Mouse (Mus musculus) cerebellum, adult 9-10 months (tissue): ENCODE measurements around the gene Fam20a.

Source experiments
- DNase-seq: peaks from one replicate; pipeline ENCODE4 v3.0.0; 2022

Fam20a gene

DNA sequence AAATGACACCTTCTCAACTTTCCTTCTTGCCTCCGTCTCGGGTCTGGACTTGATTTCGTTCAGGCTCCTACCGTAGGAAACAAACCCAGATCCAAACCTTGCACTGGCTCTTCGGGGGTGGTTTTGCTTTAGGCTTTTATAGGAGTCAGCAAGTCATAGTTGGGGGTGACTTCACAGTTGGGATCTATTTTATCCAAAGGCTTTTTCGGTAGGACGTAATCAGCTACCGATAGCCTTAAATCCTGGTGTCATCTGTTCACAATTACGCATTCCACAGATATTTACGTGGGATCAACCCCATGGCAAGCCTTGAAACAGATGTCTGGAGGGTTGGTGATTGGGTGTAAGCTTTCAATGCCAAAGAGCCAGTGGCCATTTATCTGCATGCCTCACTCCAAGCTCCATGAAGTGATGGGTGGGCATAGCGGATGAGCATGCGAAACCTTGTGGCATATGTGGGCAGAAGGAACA lies 6.7 kb downstream of the Fam20a start:
- no peak for DNase-seq

DNA sequence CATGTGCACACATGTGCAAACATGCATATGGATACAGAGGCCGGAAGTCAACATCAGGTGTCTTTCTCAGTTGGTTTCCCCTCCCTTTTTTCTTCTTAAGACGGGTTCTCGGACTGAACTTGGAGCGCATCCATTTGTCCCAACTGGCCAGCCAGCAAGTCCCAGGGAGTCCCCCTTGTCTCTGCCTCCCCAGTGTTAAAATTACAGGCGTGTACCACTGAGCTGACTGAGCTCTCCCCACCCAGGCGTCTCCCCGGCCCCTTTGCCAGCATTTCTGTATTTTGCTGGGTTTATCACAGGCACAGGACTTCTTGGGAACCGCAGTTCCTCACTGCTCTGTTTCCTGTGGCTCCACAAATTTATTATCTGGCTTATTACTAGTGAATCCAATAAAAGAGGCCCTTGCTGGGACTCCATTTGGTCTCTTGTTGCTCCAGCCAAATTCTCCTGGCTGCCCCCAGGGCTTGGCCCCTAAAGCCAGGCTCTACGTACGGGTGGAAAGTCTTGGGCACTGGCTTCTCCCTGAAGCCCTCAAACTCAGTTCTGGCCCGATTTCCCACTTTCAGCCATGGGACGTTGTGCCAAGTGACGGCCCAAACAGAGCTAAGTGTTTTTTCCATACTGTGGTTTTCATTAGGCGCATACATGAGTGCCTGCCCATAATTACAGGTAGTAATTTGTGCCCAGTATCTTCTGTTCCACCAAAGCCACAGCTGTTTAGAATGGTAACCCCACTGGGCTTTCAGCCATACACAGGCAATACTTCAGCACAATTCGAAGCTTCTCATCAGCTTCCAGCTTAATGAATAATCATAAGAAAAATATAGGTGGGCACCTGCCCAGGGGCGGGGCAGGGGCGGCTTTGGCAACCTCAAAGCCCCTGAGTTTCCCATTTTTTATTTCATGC lies 7.5 kb downstream of the Fam20a start:
- no peak for DNase-seq

DNA sequence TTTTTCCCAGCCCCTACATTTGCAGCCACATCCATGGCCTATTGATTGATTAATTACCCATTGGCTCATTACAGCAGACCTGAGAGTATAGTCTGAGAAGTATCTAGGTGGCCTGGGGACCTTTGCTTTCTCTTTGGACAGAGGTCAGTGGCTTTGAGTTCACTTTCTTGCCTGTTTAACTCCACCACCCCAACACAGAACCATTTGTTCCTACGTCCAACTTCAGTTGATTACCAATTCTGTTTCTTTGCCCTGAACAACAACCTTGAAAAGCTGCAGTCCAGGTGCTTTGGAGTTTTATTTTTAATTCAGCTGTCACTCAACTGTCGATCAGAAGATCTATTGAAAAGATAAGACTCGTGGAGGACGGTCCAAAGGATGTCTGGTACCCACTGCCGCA lies 12.6 kb downstream of the Fam20a start:
- DNase-seq, result no peak

DNA sequence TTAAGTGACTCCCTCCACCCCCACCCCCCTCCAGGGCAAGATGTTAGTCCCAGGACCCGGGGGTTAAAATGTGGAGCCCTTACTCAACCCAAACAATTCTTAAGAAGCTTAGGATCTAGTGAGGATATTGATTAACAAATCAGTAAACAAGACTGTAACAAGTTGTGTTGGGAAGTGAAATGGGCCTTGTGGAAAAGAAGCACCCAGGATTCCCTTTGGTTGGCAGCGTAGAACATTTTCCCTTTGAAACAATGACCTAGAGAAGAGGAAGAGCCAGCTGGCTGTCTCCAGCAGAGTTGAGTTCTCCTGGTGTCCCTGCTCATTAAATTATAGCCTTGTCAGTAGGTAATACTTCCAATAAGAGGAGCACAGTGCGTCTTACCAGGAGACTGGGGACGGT lies 13.3 kb downstream of the Fam20a start:
- no peak for DNase-seq

DNA sequence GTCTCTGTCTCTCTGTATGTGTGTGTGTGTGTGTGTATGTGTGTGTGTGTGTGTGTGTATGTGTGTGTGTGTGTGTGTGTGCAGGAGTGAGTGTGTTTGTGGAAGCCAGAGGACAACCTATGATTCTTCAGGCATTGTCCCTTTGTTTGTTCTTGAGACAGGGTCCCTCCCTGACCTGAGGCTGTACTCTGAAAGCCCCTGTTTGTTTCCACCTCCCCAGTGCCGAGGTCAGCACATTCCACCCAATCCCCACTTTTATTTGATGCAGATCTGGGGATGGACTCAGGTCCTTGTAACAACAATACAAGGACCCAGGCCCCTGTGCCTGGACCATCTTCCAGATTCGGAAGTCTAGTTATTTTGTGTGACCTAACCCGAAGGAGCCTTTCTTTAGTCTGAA lies 14.6 kb downstream of the Fam20a start:
- no peak for DNase-seq

DNA sequence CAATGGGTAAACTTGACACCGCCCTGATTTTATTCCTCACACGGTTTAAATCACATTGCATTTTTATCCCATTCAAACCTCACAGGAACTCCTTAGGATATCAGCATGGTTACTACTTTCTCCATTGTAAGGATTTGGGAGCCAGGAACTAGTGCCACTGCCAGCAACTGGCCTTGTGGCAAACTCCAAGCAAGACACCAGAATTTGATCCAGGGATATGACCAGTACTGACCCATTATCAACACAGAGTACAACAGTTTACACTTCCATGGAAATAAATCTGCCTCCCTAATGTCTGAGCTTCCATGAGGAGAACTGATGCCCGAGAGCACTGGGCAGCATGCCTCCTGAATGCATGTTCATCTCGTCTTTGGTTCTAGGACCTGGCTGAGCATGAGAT lies 15.5 kb downstream of the Fam20a start:
- no peak for DNase-seq

DNA sequence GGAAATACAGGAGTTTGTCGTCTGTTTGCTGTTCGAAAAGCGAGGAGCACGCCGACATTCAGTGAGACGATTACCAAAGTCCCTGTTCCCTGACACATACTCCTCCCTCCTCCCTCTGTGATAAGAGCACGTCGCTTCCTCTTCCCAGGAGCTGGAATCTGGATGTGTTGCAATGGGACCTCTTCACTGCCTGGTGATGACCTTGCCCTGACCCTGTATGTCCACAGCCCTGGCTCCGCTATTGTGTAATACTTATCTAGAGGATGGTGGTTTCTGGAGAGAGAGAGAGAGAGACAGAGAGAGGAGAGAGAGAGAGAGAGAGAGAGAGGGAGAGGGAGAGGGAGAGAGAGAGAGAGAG lies 16.0 kb downstream of the Fam20a start:
- no peak for DNase-seq

DNA sequence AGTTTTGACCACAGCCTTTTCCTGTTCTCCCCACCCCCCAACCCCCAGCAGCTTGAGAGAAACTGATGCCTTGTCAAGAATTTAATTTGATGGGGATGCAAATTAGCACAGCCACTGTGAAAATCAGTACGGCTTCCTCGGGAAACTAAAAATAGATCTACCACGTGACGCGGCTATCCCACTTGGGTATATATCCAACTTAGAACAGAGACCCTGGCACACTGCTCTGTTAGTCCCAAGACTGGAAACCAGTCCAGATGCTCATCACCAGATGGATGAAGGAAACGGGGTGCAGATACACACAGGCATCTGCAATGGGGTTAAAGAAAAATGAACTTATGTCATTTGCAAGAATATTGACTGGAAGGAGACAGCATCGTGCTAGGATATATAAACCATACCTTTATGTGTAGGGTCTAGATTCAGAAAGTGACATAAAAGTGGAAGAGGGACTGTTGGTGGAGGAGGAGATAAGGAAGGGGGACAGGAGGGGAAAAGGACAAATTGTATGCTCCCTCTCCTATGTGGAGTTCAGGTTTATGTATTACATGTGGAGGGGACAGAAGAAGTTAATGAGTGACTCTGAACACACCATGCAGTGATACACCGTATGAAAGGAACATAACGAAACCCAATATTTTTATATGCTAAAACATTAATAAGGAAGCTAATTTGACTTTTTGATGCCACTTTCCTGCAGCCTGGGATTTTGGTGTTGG lies 16.6 kb downstream of the Fam20a start:
- DNase-seq, result no peak

DNA sequence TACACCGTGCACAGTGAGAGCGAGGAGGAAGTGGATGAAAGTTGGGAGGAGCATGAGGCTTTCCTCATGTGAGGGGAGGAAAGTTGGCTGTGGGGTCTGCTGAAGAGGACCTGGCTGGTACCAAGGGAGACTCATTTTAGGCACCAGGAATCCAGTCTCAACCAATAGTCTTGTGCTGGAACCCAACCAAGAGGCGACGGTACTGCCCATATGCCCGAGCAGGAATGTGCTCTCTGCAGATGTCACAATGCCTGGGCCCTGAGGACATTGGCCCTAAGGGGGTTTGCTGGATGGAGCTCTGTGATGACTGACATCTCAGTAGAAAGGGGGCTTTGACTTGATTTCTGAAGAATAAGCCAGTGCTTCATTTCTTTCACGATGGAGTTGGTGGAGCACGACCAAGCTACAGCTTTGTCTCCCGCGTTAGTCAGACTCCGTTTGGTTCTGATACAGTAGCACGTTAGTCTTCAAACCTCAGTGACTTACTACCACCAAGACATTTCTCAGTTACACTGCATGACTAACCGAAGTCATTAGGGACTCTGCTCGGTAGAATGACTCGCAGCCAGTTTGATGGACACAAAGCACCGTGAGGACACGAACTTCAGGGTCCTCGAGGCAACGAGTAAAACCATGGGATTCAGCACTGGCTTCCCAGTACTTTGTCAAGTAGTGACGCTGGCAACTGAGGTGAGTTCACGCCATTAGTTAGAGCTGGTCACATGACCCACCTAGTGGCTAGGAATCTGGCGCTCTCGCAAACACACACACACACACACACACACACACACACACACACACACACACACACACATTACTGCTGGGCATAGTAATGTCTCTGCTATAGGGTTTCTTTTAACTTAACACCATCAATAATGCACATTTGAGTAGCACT lies 17.5 kb downstream of the Fam20a start:
- no peak for DNase-seq

DNA sequence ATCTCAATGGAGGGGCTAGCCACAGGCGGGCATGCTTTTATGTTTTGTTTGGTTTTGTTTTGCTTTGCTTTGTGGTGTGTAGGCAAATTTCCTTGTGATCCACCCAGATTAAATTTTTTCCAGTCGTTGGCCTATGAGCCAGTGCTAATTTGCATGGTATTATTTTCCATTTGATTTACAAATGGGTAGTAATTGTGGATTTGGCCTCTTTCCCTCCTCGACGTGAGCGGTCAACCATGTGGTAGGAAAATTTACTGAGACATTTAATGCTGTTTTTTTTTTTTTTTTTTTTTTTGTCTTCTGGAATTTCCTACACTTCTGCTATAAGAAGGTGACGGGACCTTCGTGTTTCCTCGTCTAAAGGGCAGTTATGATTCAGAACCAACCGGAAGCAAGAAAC lies 18.2 kb downstream of the Fam20a start:
- DNase-seq, result no peak

DNA sequence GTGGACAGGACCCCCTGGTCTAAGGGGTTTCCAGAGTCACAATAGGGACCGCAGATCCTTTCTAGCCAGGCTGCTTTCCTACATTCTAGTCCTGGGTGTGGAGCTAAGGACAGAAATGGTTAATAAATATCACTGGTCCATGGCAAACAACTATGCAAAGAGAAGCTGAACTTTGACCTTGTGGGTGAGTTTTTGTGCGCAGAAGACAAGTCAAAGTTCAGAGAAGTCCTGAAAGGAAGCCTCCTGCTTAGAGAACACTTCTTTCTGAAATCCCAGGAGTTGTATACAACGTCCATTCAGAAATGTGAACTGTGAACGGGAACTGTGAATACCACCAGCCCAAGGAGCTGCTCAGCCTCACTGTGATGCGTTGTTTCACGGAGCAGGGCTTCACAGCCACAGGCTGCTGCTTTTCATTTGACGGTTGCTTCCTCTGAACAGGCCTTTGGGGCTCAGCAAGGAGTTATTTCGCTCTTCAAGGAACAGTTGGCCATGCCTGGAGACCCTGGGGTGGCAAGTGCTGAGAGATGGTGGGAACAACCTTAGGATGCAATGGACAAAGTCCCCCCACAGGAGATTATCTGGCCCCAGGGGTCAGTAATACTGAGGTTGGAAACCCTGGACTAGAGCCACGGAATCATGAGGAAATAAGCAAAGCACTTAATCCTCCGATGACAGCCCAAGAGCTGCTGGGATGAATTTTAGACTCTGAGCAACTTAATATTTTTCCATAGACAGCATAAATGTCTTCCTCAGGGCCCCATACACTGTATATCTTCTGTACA lies 19.9 kb downstream of the Fam20a start:
- DNase-seq, result no peak

DNA sequence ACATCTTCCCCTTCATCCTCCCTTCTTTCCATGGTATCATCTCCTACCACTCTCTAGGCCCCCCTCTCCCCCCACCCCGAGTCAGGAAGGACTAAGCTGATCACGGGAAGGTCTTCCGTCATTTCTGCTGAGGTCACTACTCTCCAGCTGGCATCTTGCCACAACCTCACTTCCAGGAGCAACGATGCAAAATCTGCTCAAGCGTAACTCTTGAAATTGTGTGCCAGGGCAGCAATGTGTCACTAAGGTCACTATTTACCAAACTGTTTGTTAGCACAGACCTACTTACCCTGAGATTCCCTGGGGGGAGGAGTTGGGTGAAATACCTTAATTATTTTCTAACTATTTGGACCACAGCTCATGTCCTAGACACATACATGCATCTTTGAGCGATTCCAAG lies 21.3 kb downstream of the Fam20a start:
- DNase-seq, result no peak

DNA sequence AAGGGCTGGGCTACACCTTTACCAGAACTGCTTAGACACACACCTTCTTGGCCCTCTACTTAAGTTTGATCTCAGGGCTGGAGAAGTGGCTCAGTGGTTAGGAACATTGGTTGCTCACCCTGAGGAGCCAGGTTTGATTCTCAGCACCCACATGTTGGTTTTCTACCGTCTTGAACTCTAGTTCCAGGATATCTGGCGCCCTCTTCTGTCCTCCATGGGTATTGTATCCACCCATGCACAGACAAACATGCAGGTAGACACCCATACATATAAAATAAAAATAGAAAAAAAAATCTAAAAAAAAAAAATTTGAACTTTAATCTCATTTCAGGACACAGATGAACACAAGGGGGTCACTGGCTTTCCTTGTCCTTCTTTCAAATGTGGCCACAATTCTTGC lies 22.3 kb downstream of the Fam20a start:
- DNase-seq, result no peak

DNA sequence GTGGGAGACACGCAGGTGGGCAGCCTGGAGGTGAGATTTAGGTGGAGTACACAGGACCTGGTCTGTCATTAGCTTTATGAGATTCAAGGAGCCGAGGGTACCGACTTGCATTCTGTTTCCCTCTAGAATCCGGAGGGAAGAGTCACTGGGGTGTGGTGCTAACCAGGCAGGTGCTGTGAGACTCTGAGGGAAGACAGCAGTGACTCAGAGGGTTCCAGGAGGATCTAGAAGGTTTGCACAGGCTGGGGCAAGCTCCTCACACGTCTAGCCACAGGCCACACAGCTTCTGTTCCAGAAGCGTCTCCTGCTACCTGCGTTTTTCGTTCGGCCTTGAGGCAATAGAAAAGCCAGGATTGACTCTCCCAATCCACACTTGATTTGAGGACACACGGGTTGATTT lies 23.3 kb downstream of the Fam20a start:
- no peak for DNase-seq

DNA sequence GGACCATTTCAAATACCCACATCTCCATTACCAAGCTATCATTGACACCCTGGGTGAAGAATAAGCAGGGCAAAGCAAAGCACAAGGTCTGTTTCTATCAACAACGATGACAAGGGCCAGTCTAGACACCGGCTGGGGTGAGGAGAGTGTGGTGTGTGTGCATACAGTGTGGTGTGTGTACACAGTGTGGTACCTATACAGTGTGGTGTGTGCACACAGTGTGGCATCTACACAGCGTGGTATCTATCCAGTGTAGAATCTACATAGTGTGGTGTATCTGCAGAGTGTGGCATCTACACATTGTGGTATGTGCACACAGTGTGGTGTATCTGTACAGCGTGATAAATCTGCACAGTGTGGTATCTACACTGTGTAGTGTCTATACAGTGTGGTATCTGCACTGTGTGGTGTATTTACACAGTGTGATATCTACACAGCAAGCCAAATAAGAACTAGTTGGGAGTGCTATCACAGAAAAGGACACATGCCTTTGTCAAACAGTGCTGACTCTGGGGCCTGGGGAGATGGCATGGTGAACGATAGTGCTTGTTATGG lies 24.9 kb downstream of the Fam20a start:
- DNase-seq, result no peak

DNA sequence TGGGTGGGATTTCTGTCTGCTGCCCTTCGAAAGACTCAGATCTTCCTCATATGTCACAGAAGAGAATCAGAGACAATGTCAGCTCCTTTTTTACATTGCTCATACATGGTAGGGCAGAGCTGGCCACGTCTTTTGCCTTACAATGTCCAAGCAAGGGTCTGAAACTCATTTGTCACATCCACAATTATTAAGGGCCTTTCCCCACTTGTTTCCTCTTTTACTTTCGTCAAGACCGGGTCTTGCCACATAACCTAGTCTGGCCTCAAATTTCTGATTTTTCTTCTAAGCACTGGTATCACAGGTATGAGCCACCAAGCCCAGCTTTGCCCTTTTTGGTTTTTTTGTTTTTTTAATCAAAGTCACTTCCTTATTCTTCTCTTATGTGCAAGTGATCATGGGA lies 25.6 kb downstream of the Fam20a start:
- DNase-seq, result no peak

DNA sequence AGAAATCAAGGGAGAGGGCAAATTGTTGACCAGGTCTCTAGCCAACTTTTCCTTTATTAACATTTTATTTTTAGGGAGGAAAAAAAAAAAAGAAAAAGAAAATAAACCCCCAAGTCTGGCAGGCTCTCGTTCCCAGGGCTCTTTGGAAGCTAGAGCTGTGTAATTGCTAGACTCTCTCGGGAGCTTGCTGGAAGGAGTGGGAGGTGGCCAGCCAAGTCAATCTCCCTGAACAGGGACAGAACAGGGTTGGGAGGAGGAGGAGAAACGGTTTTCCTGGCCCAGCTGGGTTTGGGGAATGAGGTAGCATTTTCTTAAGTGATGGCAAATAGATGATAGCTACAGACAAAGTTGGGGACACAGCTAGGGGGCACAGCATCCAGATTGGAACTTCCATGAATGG lies 29.3 kb downstream of the Fam20a start:
- DNase-seq, result no peak

DNA sequence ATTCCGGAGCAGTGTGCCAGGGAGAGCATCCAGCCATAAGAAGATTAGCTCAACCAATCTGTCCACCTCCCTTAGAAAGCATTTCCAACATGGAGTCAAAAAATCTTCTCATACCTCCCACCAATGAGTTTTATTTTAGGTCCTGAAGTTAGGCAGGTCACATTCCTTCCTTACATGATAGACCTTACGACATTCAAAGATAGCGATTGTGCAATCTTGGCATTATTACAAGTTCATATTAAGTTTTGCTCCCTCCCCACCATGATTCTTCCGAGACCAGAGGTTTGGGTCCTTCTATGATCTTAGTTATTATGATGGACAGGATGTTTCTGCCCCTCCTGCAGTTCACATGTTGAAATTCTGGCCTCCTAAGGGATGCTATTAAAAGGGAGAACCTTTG lies 32.5 kb downstream of the Fam20a start:
- DNase-seq, result no peak

DNA sequence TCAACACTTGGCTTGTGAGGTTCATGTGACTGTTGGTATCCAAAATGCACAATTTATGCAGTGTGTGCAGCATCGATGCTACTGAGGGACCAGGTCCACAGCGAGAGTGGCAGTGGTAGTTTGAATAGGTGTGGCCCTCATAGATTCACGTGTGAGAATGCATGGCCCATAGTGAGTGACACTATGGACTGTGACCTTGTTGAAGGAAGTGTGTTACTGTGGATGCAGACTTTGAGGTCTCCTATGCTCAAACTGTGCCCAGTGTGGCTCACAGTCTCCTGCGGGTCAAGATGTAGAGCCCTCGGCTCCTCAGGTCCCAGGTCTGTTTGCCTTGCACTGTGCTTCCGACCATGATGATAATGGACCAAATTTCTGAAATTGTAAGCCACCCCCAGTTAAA lies 39.9 kb downstream of the Fam20a start:
- DNase-seq, result no peak

DNA sequence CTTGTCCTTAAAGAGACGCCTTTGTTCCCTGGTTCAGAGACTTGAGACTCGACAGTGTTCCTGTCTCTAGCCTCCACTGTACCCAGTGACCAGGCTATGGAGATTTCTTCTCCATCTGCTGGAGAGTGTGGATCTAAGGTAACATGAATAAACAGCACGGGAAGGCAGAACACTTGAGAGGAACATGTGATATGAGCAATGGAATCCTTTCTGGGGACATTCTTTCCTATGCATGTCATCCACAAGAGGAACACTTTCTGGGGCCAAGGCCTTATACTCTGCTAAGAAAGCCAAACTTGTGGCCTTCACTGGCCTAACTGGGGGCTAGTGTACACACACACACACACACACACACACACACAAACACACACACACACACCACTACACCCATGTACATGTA lies 40.5 kb downstream of the Fam20a start:
- no peak for DNase-seq

DNA sequence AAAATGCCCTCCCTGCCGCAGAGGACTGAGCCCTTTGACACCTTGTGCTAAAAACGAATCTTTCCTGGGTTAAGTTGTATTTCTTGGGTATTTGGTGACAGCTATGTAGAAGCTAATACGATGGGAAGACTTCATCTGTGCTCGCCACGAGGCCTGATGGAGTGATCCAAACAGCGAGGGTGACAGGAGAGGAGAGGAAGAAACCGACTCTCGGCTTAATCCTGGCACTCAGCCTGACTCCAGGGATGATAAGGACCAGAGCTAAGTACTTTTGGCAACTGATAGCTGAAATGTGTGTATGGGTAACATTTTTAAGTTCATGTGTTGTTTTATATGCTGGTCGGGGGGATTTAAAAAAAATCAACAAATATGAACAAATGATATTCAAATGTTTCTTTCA lies 41.1 kb downstream of the Fam20a start:
- DNase-seq, result no peak

DNA sequence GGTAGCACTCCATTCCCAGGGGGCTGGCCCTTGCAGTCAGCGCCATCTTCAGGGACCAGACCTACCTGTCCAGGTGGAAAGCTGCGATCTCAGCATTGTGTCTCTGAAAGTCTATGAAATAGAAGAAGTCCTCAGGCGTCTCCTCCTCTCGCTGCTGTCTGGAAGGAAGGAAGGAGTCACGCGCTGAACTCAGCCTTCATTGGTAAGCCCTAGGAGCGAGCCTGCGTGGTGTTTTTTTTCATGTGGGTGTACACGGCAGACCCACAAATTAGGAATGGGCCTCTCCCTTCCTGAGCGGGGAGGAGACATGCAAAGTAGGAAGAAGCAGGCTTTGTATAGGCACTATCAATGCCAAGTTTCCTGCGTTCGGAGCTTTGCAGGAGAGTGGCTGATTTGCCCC lies 43.8 kb downstream of the Fam20a start:
- no peak for DNase-seq
